Mouse (Mus musculus) liver, embryonic 14.5 days (tissue): ENCODE data around the gene Sgcd. TPM values are rescaled to one million over a fixed set of nuclear protein-coding genes. Genes with fewer than 3 reads are reported as not detected.

Source experiments
- ATAC-seq: fragments of 200-750 bp; cut with Nextera tagmentation; 2 replicates; pipeline ENCODE4 v1.8.0; 2017; ENCODE audit warnings: moderate number of reproducible peaks, mild to moderate bottlenecking, moderate library complexity; ENCODE audit not compliant: insufficient read depth
- DNase-seq, 3 experiments: peaks; one replicate each; pipeline ENCODE4 v3.0.0-alpha.2; 2012 to 2013; ENCODE audit warnings: low read depth in 3 of 3, low spot score in 3 of 3
- H3K27ac ChIP-seq: fragments of 300-500 bp; sonication (generic); 2 replicates; pipeline ENCODE4 v1.5.1; 2014; ENCODE audit warnings: moderate library complexity, mild to moderate bottlenecking, control low read depth, inconsistent platforms
- H3K27me3 ChIP-seq: fragments of 300-500 bp; sonication (generic); 2 replicates; pipeline ENCODE4 v1.6.1; 2014; ENCODE audit warnings: mild to moderate bottlenecking, low read length, moderate library complexity; ENCODE audit not compliant: control insufficient read depth, insufficient read depth
- H3K36me3 ChIP-seq: fragments of 300-500 bp; sonication (generic); replicated peaks from 2 replicates; pipeline ENCODE4 v1.6.1; 2014; ENCODE audit warnings: low read depth; ENCODE audit not compliant: control insufficient read depth, insufficient read depth
- H3K4me1 ChIP-seq, 2 experiments: fragments of 200-500 bp in 1 of 2; fragments of 300-500 bp in 1 of 2; sonication (generic) in 1 of 2; replicated peaks; 2 replicates each; pipeline ENCODE4 v1.6.1; 2012 to 2014; ENCODE audit warnings: antibody characterized with exemption in 1 of 2, inconsistent platforms in 1 of 2, low read length in 1 of 2; ENCODE audit not compliant: control insufficient read depth in 2 of 2, insufficient read depth in 2 of 2
- H3K4me2 ChIP-seq: fragments of 300-500 bp; sonication (generic); 2 replicates; pipeline ENCODE4 v1.6.1; 2014; ENCODE audit warnings: low read depth, mild to moderate bottlenecking, control low read depth, moderate library complexity
- H3K4me3 ChIP-seq, 2 experiments: fragments of 200-500 bp in 1 of 2; fragments of 300-500 bp in 1 of 2; sonication (generic) in 1 of 2; 2 replicates each; pipeline ENCODE4 v1.5.1; 2012 to 2014; ENCODE audit warnings: low read depth in 2 of 2, low read length in 2 of 2, mild to moderate bottlenecking in 2 of 2, control low read depth in 1 of 2, inconsistent platforms in 1 of 2, moderate library complexity in 1 of 2; ENCODE audit not compliant: insufficient read depth in 1 of 2
- H3K9ac ChIP-seq: fragments of 300-500 bp; sonication (generic); replicated peaks from 2 replicates; pipeline ENCODE4 v1.6.1; 2014; ENCODE audit warnings: mild to moderate bottlenecking, control low read depth, moderate library complexity
- H3K9me3 ChIP-seq: fragments of 300-500 bp; sonication (generic); 2 replicates; pipeline ENCODE4 v1.6.1; 2016; ENCODE audit warnings: low read length, mixed read lengths; ENCODE audit not compliant: control insufficient read depth
- CTCF ChIP-seq: IDR thresholded peaks from 2 replicates; pipeline ENCODE4 v1.5.1; 2016; ENCODE audit warnings: antibody characterized with exemption, low read depth, control low read depth
- EP300 ChIP-seq: IDR thresholded peaks from 2 replicates; pipeline ENCODE4 v1.6.1; 2016; ENCODE audit warnings: antibody characterized with exemption, low read depth
- WGBS: fragments of 180-500 bp; shearing (Covaris S2); extraction: QIAGEN DNeasy Blood & Tissue Kit; methylation state at CpG from one replicate; pipeline ENCODE4 v1.1.7; 2014; ENCODE audit not compliant: insufficient replicate concordance; 5-methylcytosine and 5-hydroxymethylcytosine counted together
- polyA plus RNA-seq, 2 experiments: library from polyadenylated mRNA; depleted of rRNA in 1 of 2; stranded (reverse) in 1 of 2; unstranded in 1 of 2; fragments of >200 nt; fragmentation: Nextera tagmentation in 1 of 2; extraction: Ambion mirVana in 1 of 2; gene quantifications; 2 replicates each; pipeline versions ENCODE4 v1.2.1 to v1.2.3; 2012 to 2014

Gene Sgcd
- polyA plus RNA-seq, 2 experiments = 0.04 to 0.08 TPM

DNA sequence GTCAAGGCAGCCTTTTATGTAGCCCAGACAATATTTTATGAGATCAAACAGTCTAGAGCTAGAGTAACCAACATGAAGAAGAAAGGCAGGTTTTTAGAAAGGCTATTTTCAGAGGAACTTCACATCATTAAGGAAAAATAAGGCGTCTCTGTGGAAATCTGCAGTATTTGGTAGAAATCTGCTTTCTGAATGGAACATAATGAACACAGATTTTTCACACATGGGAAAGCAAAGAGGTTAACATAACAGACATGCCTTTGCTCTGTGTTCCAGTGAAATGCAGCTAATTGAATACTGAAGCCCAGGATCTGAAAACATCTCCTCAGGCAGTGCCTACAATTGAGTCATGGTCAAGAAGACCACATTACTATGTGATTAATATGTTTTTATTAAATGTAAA lies 746.4 kb downstream of the Sgcd start:
- H3K27ac ChIP-seq = no peak overlapping the region
- H3K4me3 ChIP-seq = no peak overlapping the region
- no peaks in the 10 kb centered on the region for H3K27me3 ChIP-seq
- H3K9ac ChIP-seq = no peak overlapping the region
- H3K36me3 ChIP-seq = no peaks in the 10 kb centered on the region
- ATAC-seq = no peak
- DNase-seq = no peak
- H3K4me1 ChIP-seq = no peaks in the 10 kb centered on the region
- no peak overlapping the region for H3K4me2 ChIP-seq
- H3K9me3 ChIP-seq = no peaks in the 10 kb centered on the region
- TF ChIP-seq CTCF = no peak
- WGBS = 61% methylated on average over 1 of the region's 1 CpGs

- DNase-seq (no peak), ATAC-seq (no peak)
- H3K9me3 ChIP-seq = no peaks in the 10 kb centered on the region
- no peak overlapping the region for H3K4me2 ChIP-seq
- WGBS = 27% methylated on average over 1 of the region's 1 CpGs
- no peaks in the 10 kb centered on the region for H3K36me3 ChIP-seq
- H3K4me3 ChIP-seq = no peak overlapping the region
- H3K9ac ChIP-seq = no peak overlapping the region
- H3K4me1 ChIP-seq = no peaks in the 10 kb centered on the region
- no peak for TF ChIP-seq CTCF
- TF ChIP-seq EP300 = no peak
- H3K27me3 ChIP-seq = no peaks in the 10 kb centered on the region
- H3K27ac ChIP-seq = no peak overlapping the region
Observed at GRCm38 (mm10) chr11:47228222-47228621, 760.5 kb downstream of the Sgcd start.

- no peak for DNase-seq
- H3K9ac ChIP-seq = no peak overlapping the region
- H3K36me3 ChIP-seq = no peaks in the 10 kb centered on the region
- no peak overlapping the region for H3K4me2 ChIP-seq
- H3K4me1 ChIP-seq = no peaks in the 10 kb centered on the region
- ATAC-seq = no peak
- no peak for TF ChIP-seq CTCF
- TF ChIP-seq EP300 = no peak
- WGBS = 57% methylated on average over 2 of the region's 2 CpGs
- no peak overlapping the region for H3K4me3 ChIP-seq
- H3K9me3 ChIP-seq = no peaks in the 10 kb centered on the region
- H3K27me3 ChIP-seq = no peaks in the 10 kb centered on the region
- no peak overlapping the region for H3K27ac ChIP-seq
Observed at GRCm38 (mm10) chr11:47224148-47224547, 764.6 kb downstream of the Sgcd start.

DNA sequence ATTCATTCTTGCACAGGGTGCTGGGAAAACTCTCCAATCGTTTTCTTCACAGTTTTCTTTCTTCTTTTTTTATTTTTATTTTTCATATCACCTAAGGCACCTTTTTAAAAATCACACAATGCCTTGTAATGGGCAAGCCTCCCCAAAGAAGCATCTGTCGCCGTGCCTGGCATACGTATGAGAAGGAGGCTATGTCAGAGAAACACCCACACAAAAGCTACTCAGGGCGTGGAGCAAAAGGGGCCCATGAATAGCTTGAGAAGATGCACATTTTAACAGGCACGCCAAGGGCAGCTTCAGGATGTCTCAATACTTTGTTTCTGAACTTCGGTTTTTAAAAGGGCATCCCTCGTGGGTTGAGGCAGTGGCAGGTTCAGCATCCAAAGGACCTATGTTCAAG lies 777.2 kb downstream of the Sgcd start:
- ATAC-seq (no peak), DNase-seq (no peak)
- no peaks in the 10 kb centered on the region for H3K4me1 ChIP-seq
- no peak overlapping the region for H3K9ac ChIP-seq
- 55% methylated on average over 8 of the region's 8 CpGs for WGBS
- no peaks in the 10 kb centered on the region for H3K36me3 ChIP-seq
- no peak overlapping the region for H3K4me2 ChIP-seq
- no peaks in the 10 kb centered on the region for H3K9me3 ChIP-seq
- no peak overlapping the region for H3K4me3 ChIP-seq
- no peak for TF ChIP-seq EP300
- no peak for TF ChIP-seq CTCF
- H3K27me3 ChIP-seq = no peaks in the 10 kb centered on the region
- no peak overlapping the region for H3K27ac ChIP-seq

- H3K4me1 ChIP-seq = no peaks in the 10 kb centered on the region
- ATAC-seq = no peak
- no peaks in the 10 kb centered on the region for H3K36me3 ChIP-seq
- H3K27me3 ChIP-seq = no peaks in the 10 kb centered on the region
- H3K9ac ChIP-seq = no peak overlapping the region
- TF ChIP-seq CTCF = no peak
- TF ChIP-seq EP300 = no peak
- no peak overlapping the region for H3K4me3 ChIP-seq
- 54% methylated on average over 1 of the region's 1 CpGs for WGBS
- H3K9me3 ChIP-seq = no peaks in the 10 kb centered on the region
- H3K27ac ChIP-seq = no peak overlapping the region
- no peak overlapping the region for H3K4me2 ChIP-seq
- no peak for DNase-seq
Observed at GRCm38 (mm10) chr11:47206461-47206860, 782.3 kb downstream of the Sgcd start.
